Mouse (Mus musculus): ENCODE measurements at regions not wholly inside any gene's neighbourhood (a gene's known extent, or its start where the extent isn't known, plus 50 kb on each side); places are given as distances from the start of the nearest gene placed in this dataset.

- DNase-seq (ENCODE audit: extremely low read depth, low read depth): no peak
These were observed 240.8 kb upstream of the Lrig3 start for GRCm38 (mm10) chr10:125725077-125725680.

GRCm38 (mm10) chr10:125725681-125726139, 240.3 kb upstream of the Lrig3 start:
- no peak for DNase-seq (ENCODE audit: extremely low read depth, low read depth)

GRCm38 (mm10) chr10:125726546-125726945, 239.4 kb upstream of the Lrig3 start:
- no peak for DNase-seq (ENCODE audit: extremely low read depth, low read depth)

GRCm38 (mm10) chr10:125735744-125736494, 230.0 kb upstream of the Lrig3 start:
- no peak for DNase-seq (ENCODE audit: extremely low read depth, low read depth)

GRCm38 (mm10) chr10:125743181-125743580, 222.8 kb upstream of the Lrig3 start:
- no peak for DNase-seq (ENCODE audit: extremely low read depth, low read depth)

GRCm38 (mm10) chr10:125749031-125749585, 216.9 kb upstream of the Lrig3 start:
- no peak for DNase-seq (ENCODE audit: extremely low read depth, low read depth)

- DNase-seq (ENCODE audit: extremely low read depth, low read depth): no peak
These were observed 213.3 kb upstream of the Lrig3 start for GRCm38 (mm10) chr10:125752506-125753218.

- no peak for DNase-seq (ENCODE audit: extremely low read depth, low read depth)
These were observed 206.8 kb upstream of the Lrig3 start for GRCm38 (mm10) chr10:125759171-125759570.

- DNase-seq (ENCODE audit: extremely low read depth, low read depth): no peak
These were observed 203.4 kb upstream of the Lrig3 start for GRCm38 (mm10) chr10:125762367-125763068.

GRCm38 (mm10) chr10:125764402-125765102, 201.4 kb upstream of the Lrig3 start:
- no peak for DNase-seq (ENCODE audit: extremely low read depth, low read depth)

GRCm38 (mm10) chr10:125765103-125765820, 200.7 kb upstream of the Lrig3 start:
- DNase-seq (ENCODE audit: extremely low read depth, low read depth): no peak

- DNase-seq (ENCODE audit: extremely low read depth, low read depth): no peak
These were observed 197.7 kb upstream of the Lrig3 start for GRCm38 (mm10) chr10:125768281-125768680.

GRCm38 (mm10) chr10:125773541-125773940, 192.4 kb upstream of the Lrig3 start:
- DNase-seq (ENCODE audit: extremely low read depth, low read depth): no peak

- no peak for DNase-seq (ENCODE audit: extremely low read depth, low read depth)
These were observed 183.5 kb upstream of the Lrig3 start for GRCm38 (mm10) chr10:125782486-125782885.

GRCm38 (mm10) chr10:125784896-125785295, 181.1 kb upstream of the Lrig3 start:
- no peak for DNase-seq (ENCODE audit: extremely low read depth, low read depth)

GRCm38 (mm10) chr10:125785448-125786196, 180.3 kb upstream of the Lrig3 start:
- DNase-seq (ENCODE audit: extremely low read depth, low read depth): no peak

- DNase-seq (ENCODE audit: extremely low read depth, low read depth): no peak
These were observed 179.6 kb upstream of the Lrig3 start for GRCm38 (mm10) chr10:125786197-125786879.

GRCm38 (mm10) chr10:125786880-125787337, 179.1 kb upstream of the Lrig3 start:
- no peak for DNase-seq (ENCODE audit: extremely low read depth, low read depth)
